34 mouse cellular contexts compared by ENCODE assay signal in genomic region chr11:72471381-72471780, GRCm38 (mm10). TPM values are rescaled to one million over a fixed set of nuclear protein-coding genes. Genes with fewer than 3 reads are reported as not detected.
DNase-seq lines count a peak whose midpoint lies in the region; ATAC-seq and TF ChIP-seq lines count a peak whose summit lies in the region.
"Had no signal": no experiment of that assay in that cellular context is flagged by ENCODE, and none has a peak within 500 bp of the region (broad histone marks: within the 10 kb centered on the region; RNA-seq: fewer than 3 reads in every experiment).

No protein-coding gene starts in this region.

- H3K4me3 ChIP-seq in gastrocnemius, adult 2 months, result no peak overlapping the region
- no peak overlapping the region for H3K4me3 ChIP-seq in layer of hippocampus, adult 2 months
- H3K4me3 ChIP-seq in lung, embryonic 16.5 days (ENCODE audit: low read length), result no peak overlapping the region
- no peak overlapping the region for H3K4me3 ChIP-seq in brown adipose tissue, adult 24 weeks (ENCODE audit: insufficient read depth, low read depth, low read length)
- H3K4me3 ChIP-seq: embryonic facial prominence, embryonic 10.5 days; embryonic facial prominence, embryonic 15.5 days; forebrain, embryonic 12.5 days; heart, embryonic 15.5 days; hindbrain, embryonic 15.5 days; limb, embryonic 13.5 days; midbrain, embryonic 10.5 days; myocyte; neural tube, embryonic 12.5 days had no signal

- no peak overlapping the region for H3K9ac ChIP-seq in lung, embryonic 16.5 days (ENCODE audit: low read length)
- H3K9ac ChIP-seq: embryonic facial prominence, embryonic 15.5 days; forebrain, embryonic 12.5 days; forebrain, postnatal 0 days; heart, embryonic 15.5 days; hindbrain, embryonic 15.5 days; limb, embryonic 13.5 days; neural tube, embryonic 12.5 days had no signal

- DNase-seq in gastrocnemius, adult 2 months, result no peak
- no peak for DNase-seq in gastrocnemius, postnatal 25 days
- DNase-seq in layer of hippocampus, adult 2 months (ENCODE audit: low spot score in 2 of 2), result no peak
- no peak for DNase-seq in layer of hippocampus, postnatal 10 days (ENCODE audit: low spot score in 2 of 2)
- DNase-seq in lung, postnatal 4 days, result no peak
- DNase-seq in adrenal gland, postnatal 4 days (ENCODE audit: low spot score in 2 of 2), result no peak
- DNase-seq: adrenal gland, postnatal 25 days; cerebellum, adult 9-11 months; forebrain, postnatal 0 days; gastrocnemius, postnatal 10 days; kidney, adult 9 months; kidney, postnatal 10 days; layer of hippocampus, adult 9-11 months; lung, adult 18-20 months; right cerebral cortex, adult 18-20 months; spleen, adult 18-20 months had no signal

- no peaks in the 10 kb centered on the region for H3K27me3 ChIP-seq in lung, embryonic 16.5 days (ENCODE audit: control insufficient read depth, insufficient read depth, low read depth, low read length)
- H3K27me3 ChIP-seq: embryonic facial prominence, embryonic 15.5 days; forebrain, embryonic 12.5 days; heart, embryonic 15.5 days; hindbrain, embryonic 15.5 days; limb, embryonic 13.5 days; neural tube, embryonic 12.5 days had no signal

- intact Hi-C loops in gastrocnemius, adult 2 months (cut with DNase I), result no loop called here

- 59% methylated on average over 6 of the region's 6 CpGs for WGBS in lung, embryonic 16.5 days

- ATAC-seq in lung, embryonic 16.5 days (ENCODE audit: low read depth), result no peak
- ATAC-seq: CD4-positive, CD25-positive, alpha-beta regulatory T cell, adult 4 months; forebrain, postnatal 0 days; intestine, embryonic 16.5 days; midbrain, embryonic 16.5 days had no signal

- peaks cover 77% of the 10 kb centered on the region for H3K4me1 ChIP-seq in lung, embryonic 16.5 days (replicated peaks; ENCODE audit: control insufficient read depth, insufficient read depth, low read length)
- peaks cover 48% of the 10 kb centered on the region for H3K4me1 ChIP-seq in brown adipose tissue, adult 24 weeks (ENCODE audit: control insufficient read depth, insufficient read depth, insufficient read length, low read length)

- H3K4me2 ChIP-seq in lung, embryonic 16.5 days (ENCODE audit: low read depth, low read length), result no peak overlapping the region
- H3K4me2 ChIP-seq: embryonic facial prominence, embryonic 15.5 days; forebrain, embryonic 12.5 days; heart, embryonic 15.5 days; hindbrain, embryonic 15.5 days; limb, embryonic 13.5 days; liver, embryonic 11.5 days; neural tube, embryonic 12.5 days had no signal

- H3K36me3 ChIP-seq in lung, embryonic 16.5 days (ENCODE audit: control insufficient read depth, insufficient read depth, low read length), result no peaks in the 10 kb centered on the region
- H3K36me3 ChIP-seq: embryonic facial prominence, embryonic 10.5 days; embryonic facial prominence, embryonic 15.5 days; forebrain, embryonic 12.5 days; heart, embryonic 15.5 days; limb, embryonic 13.5 days; midbrain, embryonic 10.5 days had no signal

- H3K27ac ChIP-seq in gastrocnemius, adult 2 months, result peak overlapping the region; percentile 63
- H3K27ac ChIP-seq in layer of hippocampus, adult 2 months, result peak overlapping the region; percentile 21; the same call in 1 of the 2 replicates
- peak overlapping the region; percentile 95 for H3K27ac ChIP-seq in lung, embryonic 16.5 days (ENCODE audit: low read length)
- 0 out of 2 replicates have a peak overlapping the region, but pooled peaks have one; percentile 3 for H3K27ac ChIP-seq in brown adipose tissue, adult 24 weeks (replicated peaks; ENCODE audit: low read depth, low read length)
- H3K27ac ChIP-seq: embryonic facial prominence, embryonic 10.5 days; embryonic facial prominence, embryonic 15.5 days; forebrain, embryonic 12.5 days; heart, embryonic 15.5 days; hindbrain, embryonic 15.5 days; limb, embryonic 13.5 days; midbrain, embryonic 10.5 days; neural tube, embryonic 12.5 days had no signal

- no peaks in the 10 kb centered on the region for H3K9me3 ChIP-seq in lung, embryonic 16.5 days (ENCODE audit: control insufficient read depth, low read length)
- H3K9me3 ChIP-seq: embryonic facial prominence, embryonic 10.5 days; embryonic facial prominence, embryonic 15.5 days; forebrain, embryonic 12.5 days; heart, embryonic 15.5 days; hindbrain, embryonic 15.5 days; limb, embryonic 13.5 days; midbrain, embryonic 10.5 days; neural tube, embryonic 12.5 days had no signal

- no peak for TF ChIP-seq CTCF in gastrocnemius, adult 2 months (IDR thresholded peaks at IDR 0.05)
- no peak for TF ChIP-seq CTCF in layer of hippocampus, adult 2 months (conservative IDR thresholded peaks at IDR 0.05)

RNA-seq across cellular contexts. Expression of gene Spns2, which starts 18.3 kb away (rescaled TPM):
- total RNA-seq in gastrocnemius, adult 2 months (2021), result 10 to 100 TPM; 15.7 to 65.1 TPM
- total RNA-seq in gastrocnemius, postnatal 25 days (2021), result 10 to 100 TPM; 12.4 to 16.9 TPM
- total RNA-seq in layer of hippocampus, adult 2 months (2021), result 100 to 1,000 TPM; 101 to 105 TPM
- total RNA-seq in layer of hippocampus, postnatal 10 days (2021), result 10 to 100 TPM; 58.4 to 59.6 TPM
- polyA plus RNA-seq in lung, embryonic 16.5 days (2015; fragmentation: Nextera tagmentation; extraction: Ambion mirVana), result 3.1 and 3.2 TPM in 2 replicates
- 3.2 and 3.5 TPM in 2 replicates for polyA plus RNA-seq in brown adipose tissue, adult 24 weeks (2012; ENCODE audit: insufficient read depth, insufficient read length, missing spikeins)
- 1 to 10 TPM; 8.9 to 9.6 TPM for total RNA-seq in adrenal gland, postnatal 4 days (2021)
- polyA plus RNA-seq: CD4-positive, CD25-positive, alpha-beta regulatory T cell, adult 4 months had no signal

RNA-seq across cellular contexts. Expression of gene Mybbp1a, which starts 30.2 kb away (rescaled TPM):
- total RNA-seq in gastrocnemius, adult 2 months (2021), result 10 to 100 TPM; 60.2 to 60.9 TPM
- 10 to 100 TPM; 52.1 to 56.5 TPM for total RNA-seq in gastrocnemius, postnatal 25 days (2021)
- total RNA-seq in layer of hippocampus, adult 2 months (2021), result 10 to 100 TPM; 55.7 to 56.2 TPM
- total RNA-seq in layer of hippocampus, postnatal 10 days (2021), result 10 to 100 TPM; 50.2 to 55.0 TPM
- polyA plus RNA-seq in lung, embryonic 16.5 days (2015; fragmentation: Nextera tagmentation; extraction: Ambion mirVana), result 106 and 126 TPM in 2 replicates
- 23.2 and 24.3 TPM in 2 replicates for polyA plus RNA-seq in brown adipose tissue, adult 24 weeks (2012; ENCODE audit: insufficient read depth, insufficient read length, missing spikeins)
- 100 to 1,000 TPM; 118 to 119 TPM for total RNA-seq in adrenal gland, postnatal 4 days (2021)

RNA-seq across cellular contexts. Expression of gene Ggt6, which starts 36.1 kb away (rescaled TPM):
- total RNA-seq in gastrocnemius, adult 2 months (2021), result 1 to 10 TPM in 1 of 2 experiments, under 1 TPM in 1; 0.67 to 5.5 TPM
- total RNA-seq in gastrocnemius, postnatal 25 days (2021), result under 1 TPM; 0.38 TPM
- not detected for total RNA-seq in layer of hippocampus, adult 2 months (2021)
- not detected for total RNA-seq in layer of hippocampus, postnatal 10 days (2021)
- polyA plus RNA-seq in lung, embryonic 16.5 days (2015; fragmentation: Nextera tagmentation; extraction: Ambion mirVana), result 0.19 TPM in 1 of 2 replicates, not detected in the other
- polyA plus RNA-seq in brown adipose tissue, adult 24 weeks (2012; ENCODE audit: insufficient read depth, insufficient read length, missing spikeins), result 0.99 TPM in 1 of 2 replicates, not detected in the other
- total RNA-seq in adrenal gland, postnatal 4 days (2021), result 1 to 10 TPM; 3.8 to 4.7 TPM
- total RNA-seq: forebrain, postnatal 0 days; granulocyte monocyte progenitor cell, adult 5-6 weeks; left cerebral cortex, postnatal 14 days; megakaryocyte progenitor cell, adult 5-6 weeks had no signal
- polyA plus RNA-seq: CD4-positive, CD25-positive, alpha-beta regulatory T cell, adult 4 months; forebrain, embryonic 12.5 days; forebrain, postnatal 0 days; heart, embryonic 15.5 days; hindbrain, embryonic 15.5 days; liver, embryonic 11.5 days; midbrain, embryonic 10.5 days; midbrain, embryonic 16.5 days; myocyte; neural tube, embryonic 12.5 days had no signal

RNA-seq across cellular contexts. Expression of gene Smtnl2, which starts 59.9 kb away (rescaled TPM):
- 100 to 1,000 TPM; 238 to 342 TPM for total RNA-seq in gastrocnemius, adult 2 months (2021)
- total RNA-seq in gastrocnemius, postnatal 25 days (2021), result 100 to 1,000 TPM; 219 to 223 TPM
- total RNA-seq in layer of hippocampus, adult 2 months (2021), result 1 to 10 TPM; 2.2 to 3.8 TPM
- 1 to 10 TPM; 4.5 to 5.0 TPM for total RNA-seq in layer of hippocampus, postnatal 10 days (2021)
- 133 and 136 TPM in 2 replicates for polyA plus RNA-seq in lung, embryonic 16.5 days (2015; fragmentation: Nextera tagmentation; extraction: Ambion mirVana)
- polyA plus RNA-seq in brown adipose tissue, adult 24 weeks (2012; ENCODE audit: insufficient read depth, insufficient read length, missing spikeins), result 8.2 and 14.4 TPM in 2 replicates
- 10 to 100 TPM; 11.4 to 24.2 TPM for total RNA-seq in adrenal gland, postnatal 4 days (2021)
- total RNA-seq: megakaryocyte progenitor cell, adult 5-6 weeks had no signal

Comparison
In these comparisons a context has a peak if more than half of its experiments do, and no peak if none do; other contexts are left out.
1. H3K27ac ChIP-seq: peak in every context shown above with its lines; median percentile 95 in lung, embryonic 16.5 days; 63 in gastrocnemius, adult 2 months; 21 in layer of hippocampus, adult 2 months; 3 in brown adipose tissue, adult 24 weeks.